Mouse (Mus musculus) small intestine, adult 10 weeks (tissue): ENCODE results near the gene Hist1h4h. TPM values are rescaled to one million over a fixed set of nuclear protein-coding genes. Genes with fewer than 3 reads are reported as not detected.

ENCODE experiments used
- polyA plus RNA-seq: library from polyadenylated mRNA; stranded (reverse); fragments of 350-450 nt; fragmentation: Illumina TruSeq; extraction: RNeasy Lipid Tissue Mini Kit (QIAGEN cat#74804); gene quantifications from one replicate; pipeline ENCODE4 v1.2.3, GENCODE M21; 2014; ENCODE audit warnings: low replicate concordance

The Hist1h4h gene
- polyA plus RNA-seq: not detected

DNA sequence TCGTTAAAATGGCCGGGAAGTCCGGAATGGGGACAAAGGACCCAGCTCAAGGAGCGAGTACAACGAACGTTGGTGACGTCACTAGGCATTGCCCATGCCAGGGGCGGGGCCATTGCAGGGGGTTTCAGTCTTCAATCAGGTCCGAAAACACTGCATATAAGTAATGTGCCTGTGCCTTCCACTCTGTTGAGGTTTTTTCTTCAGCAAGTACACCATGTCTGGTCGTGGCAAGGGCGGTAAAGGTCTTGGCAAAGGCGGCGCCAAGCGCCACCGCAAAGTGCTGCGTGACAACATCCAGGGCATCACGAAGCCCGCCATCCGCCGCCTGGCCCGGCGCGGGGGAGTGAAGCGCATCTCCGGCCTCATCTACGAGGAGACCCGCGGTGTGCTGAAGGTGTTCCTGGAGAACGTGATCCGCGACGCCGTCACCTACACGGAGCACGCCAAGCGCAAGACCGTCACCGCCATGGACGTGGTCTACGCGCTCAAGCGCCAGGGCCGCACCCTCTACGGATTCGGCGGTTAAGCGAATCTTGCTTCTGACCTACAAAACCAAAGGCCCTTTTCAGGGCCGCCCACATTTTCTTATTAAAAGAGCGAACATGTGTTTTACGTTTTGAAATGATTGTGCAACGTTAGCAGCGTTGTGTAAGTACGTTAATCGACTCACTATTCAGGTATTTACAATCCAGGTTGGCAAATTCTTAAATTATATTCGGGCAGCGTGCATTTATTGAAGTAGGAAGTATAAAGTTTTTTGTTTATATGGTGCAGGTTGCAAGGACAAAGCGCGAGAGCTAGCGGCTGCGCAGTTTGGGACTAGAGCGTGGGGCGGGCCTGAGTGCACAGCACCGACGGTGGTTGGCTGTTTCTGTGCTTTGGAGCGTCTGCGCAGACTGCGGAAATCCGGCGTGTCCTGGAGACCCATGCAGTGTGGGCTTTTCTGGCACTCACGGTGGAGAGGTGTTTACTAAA is at the start of gene Hist1h4h:
Gene Hist1h4h, plus strand, starts transcription at position 150 of the 975 bp plus-strand sequence.

DNA sequence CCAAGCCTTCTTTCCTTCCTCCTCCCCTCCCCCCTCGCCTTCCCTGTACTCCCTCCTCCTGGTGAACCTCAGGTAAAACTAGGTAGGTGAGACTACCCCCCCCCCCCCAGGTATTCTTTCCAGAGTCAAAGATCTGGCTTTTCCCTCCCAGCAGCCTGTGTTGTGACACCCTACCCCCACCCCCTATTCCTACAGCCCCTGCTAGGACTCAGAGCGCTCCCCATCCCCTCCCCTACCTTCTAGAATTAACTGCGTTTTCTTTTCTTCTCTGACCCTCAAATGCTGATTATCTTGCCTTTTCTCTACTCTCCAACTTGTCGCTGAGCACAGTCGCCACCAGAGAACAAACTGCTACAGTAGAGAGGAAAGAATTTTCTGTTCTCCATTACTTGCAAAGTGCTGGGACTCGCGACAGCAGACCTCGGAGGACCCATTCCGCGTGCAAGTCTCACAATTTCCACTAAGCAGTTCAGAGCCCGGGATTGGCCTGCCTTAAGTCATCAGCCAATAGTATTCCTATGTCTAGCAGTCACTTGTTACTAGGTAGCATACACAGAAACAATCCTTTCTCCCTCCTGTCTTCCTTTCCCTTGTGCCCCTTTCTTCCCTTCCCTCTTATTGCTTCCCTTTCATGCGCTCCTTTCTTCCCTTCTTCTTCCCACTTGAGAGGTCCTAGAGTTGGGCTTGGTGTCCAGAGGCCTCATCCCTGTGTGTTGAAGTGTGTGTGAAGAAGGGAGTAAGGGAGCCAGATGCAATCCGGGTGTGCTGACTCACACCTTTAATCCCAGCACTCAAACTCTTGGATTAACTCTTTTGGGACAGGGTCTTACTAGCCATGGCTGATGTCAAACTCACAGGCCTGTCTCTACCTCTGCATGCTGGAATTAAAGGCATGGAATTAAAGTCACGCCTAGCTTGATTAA is 42.2 kb upstream of the Hist1h4h start, which contains the start of gene Btn2a2:
Gene Btn2a2, minus strand, starts transcription at position 458 of the 923 bp plus-strand sequence.

DNA sequence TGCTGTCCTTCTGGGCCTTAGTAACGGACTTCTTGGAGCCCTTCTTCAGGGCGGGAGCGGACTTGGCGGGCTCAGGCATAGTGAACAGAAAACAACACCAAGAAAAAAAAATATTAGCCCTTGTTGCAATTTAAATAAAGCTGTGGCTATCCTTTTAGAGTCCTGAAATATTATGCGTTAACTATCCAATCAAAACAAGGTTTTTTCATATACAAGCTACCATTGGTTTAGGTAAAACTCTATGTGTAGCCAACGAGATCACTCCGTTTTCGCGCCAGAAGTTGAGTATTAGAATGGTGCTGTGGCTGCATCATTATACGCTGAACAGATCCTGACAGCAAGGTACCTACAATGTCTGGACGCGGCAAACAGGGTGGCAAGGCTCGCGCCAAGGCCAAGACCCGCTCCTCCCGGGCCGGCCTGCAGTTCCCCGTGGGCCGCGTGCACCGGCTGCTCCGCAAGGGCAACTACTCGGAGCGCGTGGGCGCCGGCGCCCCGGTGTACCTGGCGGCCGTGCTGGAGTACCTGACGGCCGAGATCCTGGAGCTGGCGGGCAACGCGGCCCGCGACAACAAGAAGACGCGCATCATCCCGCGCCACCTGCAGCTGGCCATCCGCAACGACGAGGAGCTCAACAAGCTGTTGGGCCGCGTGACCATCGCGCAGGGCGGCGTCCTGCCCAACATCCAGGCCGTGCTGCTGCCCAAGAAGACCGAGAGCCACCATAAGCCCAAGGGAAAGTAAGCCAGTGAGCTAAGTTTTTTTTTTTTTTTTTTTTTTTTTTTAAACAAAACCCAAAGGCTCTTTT is 2.9 kb downstream of the Hist1h4h start, which contains the start of gene Hist1h2af:
Gene Hist1h2af, plus strand, starts transcription at position 347 of the 808 bp plus-strand sequence.

GRCm38 (mm10) chr13:23535137-23536075 is 4.6 kb downstream of the Hist1h4h start, which contains the start of gene Hist1h3g:
Hist1h3g (plus strand) TSS chr13:23535422.

GRCm38 (mm10) chr13:23542999-23543607 is 12.3 kb downstream of the Hist1h4h start, which contains the start of gene Hist1h2bh:
Hist1h2bh (minus strand) TSS chr13:23543392.

GRCm38 (mm10) chr13:23543965-23544786 is 13.3 kb downstream of the Hist1h4h start, which contains the start of gene Hist1h3f:
Hist1h3f (plus strand) TSS chr13:23544052.

DNA sequence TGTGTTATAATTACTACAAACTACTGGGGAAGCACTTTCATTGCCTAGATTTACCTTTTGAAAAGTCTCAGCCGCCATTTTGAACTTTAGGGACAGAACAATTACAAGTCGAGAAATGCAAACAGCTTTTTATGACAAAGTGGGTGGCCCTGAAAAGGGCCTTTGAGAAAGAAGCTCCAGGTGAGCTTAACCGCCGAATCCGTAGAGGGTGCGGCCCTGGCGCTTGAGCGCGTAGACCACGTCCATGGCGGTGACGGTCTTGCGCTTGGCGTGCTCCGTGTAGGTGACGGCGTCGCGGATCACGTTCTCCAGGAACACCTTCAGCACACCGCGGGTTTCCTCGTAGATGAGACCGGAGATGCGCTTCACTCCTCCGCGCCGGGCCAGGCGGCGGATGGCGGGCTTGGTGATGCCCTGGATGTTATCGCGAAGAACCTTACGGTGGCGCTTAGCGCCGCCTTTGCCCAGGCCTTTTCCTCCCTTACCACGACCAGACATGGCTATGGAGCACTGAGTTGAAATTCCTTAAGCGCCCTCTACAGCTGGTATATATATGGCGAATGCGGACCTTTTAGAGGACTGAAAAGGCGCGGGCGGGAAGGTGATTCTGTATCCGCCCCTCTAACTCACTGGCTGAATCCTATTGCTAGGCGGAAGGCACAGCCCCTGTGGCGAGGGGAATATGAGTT is 20.4 kb downstream of the Hist1h4h start, which contains the start of gene Hist1h4f:
Gene Hist1h4f, minus strand, starts transcription at position 503 of the 689 bp plus-strand sequence.

GRCm38 (mm10) chr13:23552962-23553361 is 22.1 kb downstream of the Hist1h4h start, which contains the start of gene Hist1h1d:
Hist1h1d (plus strand) TSS chr13:23553262.

DNA sequence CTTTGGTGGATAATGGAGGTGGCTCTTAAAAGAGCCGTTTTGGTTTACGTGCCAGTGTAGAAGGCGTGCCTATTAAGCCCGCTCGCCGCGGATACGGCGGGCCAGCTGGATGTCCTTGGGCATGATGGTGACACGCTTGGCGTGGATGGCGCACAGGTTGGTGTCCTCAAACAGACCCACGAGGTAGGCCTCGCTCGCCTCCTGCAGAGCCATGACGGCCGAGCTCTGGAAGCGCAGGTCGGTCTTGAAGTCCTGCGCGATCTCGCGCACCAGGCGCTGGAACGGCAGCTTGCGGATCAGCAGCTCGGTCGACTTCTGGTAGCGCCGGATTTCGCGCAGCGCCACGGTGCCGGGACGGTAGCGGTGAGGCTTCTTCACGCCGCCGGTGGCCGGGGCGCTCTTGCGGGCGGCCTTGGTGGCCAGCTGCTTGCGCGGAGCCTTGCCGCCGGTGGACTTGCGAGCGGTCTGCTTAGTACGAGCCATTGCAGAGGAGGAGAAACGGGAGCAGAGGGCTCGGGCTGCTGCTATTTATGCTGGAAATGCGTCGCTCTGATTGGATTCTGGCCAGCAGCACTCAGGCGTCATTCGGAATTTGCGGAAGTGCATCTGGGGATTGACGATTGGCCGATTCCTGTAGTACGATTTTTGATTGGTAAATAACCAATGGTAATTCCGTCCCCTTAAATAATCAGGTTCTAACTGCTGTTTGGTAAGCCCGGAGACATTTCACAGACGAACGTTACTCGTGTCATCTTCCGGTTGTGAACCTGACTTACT is 31.2 kb downstream of the Hist1h4h start, which contains the start of gene Hist1h3e:
Gene Hist1h3e, minus strand, starts transcription at position 487 of the 777 bp plus-strand sequence.

GRCm38 (mm10) chr13:23571022-23571503 is 40.2 kb downstream of the Hist1h4h start, which contains the start of the genes Hist1h2ae and Hist1h2bg:
Hist1h2ae (minus strand) TSS chr13:23571220.
Hist1h2bg (plus strand) TSS chr13:23571396.

DNA sequence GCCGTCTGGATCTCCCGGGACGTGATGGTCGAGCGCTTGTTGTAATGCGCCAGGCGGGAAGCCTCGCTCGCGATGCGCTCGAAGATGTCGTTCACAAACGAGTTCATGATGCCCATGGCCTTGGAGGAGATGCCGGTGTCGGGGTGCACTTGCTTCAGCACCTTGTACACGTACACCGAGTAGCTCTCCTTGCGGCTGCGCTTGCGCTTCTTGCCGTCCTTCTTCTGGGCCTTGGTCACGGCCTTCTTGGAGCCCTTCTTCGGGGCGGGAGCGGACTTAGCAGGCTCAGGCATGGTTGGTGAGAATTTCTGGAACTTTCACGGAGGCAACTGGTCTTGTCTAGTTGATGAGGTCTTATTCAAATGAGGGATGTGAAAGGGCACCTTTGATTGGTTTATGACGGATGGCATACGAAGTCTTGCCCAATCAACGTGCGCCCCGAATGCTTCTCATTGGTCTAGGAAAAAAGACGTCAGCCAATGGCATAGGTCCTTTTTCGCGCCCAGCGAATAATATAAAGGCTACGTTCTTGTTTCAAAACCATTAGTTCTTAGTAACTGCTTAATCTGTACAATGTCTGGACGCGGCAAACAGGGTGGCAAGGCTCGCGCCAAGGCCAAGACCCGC is 43.2 kb downstream of the Hist1h4h start, which contains the start of the genes Hist1h2bf and Hist1h2ad:
Gene Hist1h2bf, minus strand, starts transcription at position 299 of the 627 bp plus-strand sequence.
Gene Hist1h2ad, plus strand, starts transcription at position 484 of the 627 bp plus-strand sequence.

GRCm38 (mm10) chr13:23575271-23575851 is 44.5 kb downstream of the Hist1h4h start, which contains the start of gene Hist1h3d:
Hist1h3d (plus strand) TSS chr13:23575763.

